Mouse (Mus musculus) spleen, postnatal 14 days (tissue): Measurements from ENCODE around the gene Gm16223.

Experiments
- DNase-seq, 2 experiments: peaks; one replicate each; pipeline ENCODE4 v3.0.0; 2021 to 2022; ENCODE audit warnings: low spot score in 2 of 2

The Gm16223 gene

DNA sequence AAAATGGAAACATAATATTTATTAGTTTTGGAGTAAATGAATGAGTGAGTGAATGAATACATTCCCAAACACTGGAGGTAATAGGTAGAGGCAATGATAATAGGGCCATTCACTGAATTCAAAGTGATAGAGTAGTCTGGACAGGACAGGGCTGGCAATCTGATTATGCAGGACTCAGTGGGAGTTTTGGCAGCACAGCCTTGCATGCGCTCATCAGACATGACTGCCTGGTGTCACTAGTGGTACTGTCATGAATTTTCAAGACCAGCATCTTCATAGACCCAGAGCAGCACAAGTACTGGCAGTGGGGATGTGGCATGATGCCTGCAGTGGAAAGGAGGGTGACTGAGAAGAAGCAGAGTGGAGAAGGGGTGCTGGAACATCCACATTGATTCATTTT lies 157.1 kb downstream of the Gm16223 start:
- DNase-seq, result no peak

DNA sequence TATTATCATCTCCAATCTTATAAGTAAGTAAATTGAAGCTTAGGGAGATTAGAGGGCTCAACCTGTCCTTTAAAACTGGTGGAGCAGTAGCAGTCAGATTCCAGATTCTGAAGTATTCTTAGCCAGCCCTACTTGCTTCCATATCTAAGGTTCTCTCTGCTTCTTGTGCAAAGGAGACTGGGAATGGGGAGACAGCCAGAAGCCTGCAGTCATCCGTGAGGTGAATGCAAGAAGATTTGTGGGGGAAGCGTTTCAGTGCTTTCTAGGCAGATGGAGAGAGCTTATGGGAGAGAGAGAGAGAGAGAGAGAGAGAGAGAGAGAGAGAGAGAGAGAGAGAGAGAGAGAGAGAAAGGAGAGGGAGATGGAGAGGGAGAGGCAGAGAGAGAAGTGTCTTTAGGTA lies 160.9 kb downstream of the Gm16223 start:
- no peak for DNase-seq

GRCm38 (mm10) chr5:42239291-42239690 lies 171.5 kb downstream of the Gm16223 start:
- DNase-seq, result no peak

DNA sequence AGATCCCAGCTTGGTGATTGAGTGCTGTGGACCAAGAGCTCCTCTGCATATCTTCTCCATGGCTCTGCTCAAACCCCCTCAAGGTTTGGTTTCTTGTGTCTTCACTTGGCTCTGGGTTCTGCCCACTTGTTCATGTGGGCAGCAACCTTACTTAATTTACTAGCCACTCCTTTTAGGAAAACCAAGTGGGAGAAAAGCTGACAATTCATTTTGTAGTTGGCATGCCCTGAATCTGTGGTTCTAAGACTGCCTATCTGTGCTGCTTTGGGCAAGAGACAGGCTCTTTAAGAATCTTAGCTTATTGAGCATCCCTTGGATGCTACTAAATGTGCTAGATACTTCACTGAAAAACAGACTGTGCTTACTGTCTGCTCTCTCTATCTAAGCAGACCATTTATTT lies 172.0 kb downstream of the Gm16223 start:
- DNase-seq, result no peak

DNA sequence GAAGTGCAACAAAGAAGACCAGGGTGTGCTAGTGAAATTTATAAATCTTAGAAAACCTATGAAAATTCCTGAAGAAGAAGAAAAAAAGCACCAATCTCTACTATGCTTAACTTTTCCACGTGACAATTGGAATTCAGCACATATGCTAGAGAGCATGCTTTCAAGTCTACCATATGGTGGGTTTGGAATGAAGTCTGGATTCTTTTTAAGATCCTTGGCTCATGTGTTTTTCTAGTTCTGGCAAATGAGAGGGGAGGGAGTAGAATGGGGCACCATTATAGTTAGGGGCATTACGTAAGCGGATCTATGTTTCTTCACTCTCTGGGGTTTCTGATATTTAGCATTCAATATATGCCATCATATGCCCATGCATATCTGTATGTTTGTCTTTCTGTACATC lies 182.6 kb downstream of the Gm16223 start:
- DNase-seq, result no peak
